Mouse (Mus musculus): ENCODE measurements around the gene Hoxd8. TPM values are rescaled to one million over a fixed set of nuclear protein-coding genes. Genes with fewer than 3 reads are reported as not detected.
A peak's percentile ranks its signal among the peaks of the same experiment; 100 is the strongest.

Hoxd8 gene
- total RNA-seq, 2 experiments from 2014 or later, result 1.9 to 2.5 TPM

- peak; percentile 40 for DNase-seq
- intact Hi-C loops (cut with DNase I), result no loop called here
Measured at GRCm38 (mm10) chr2:74668370-74669229, 35.8 kb upstream of the Hoxd8 start.

- DNase-seq, result no peak
- intact Hi-C loops (cut with DNase I), result no loop called here
Measured at GRCm38 (mm10) chr2:74669230-74669578, 35.2 kb upstream of the Hoxd8 start.

GRCm38 (mm10) chr2:74669650-74670235, 34.7 kb upstream of the Hoxd8 start:
- peak in 1 of 2 experiments; percentile 32 for DNase-seq
- intact Hi-C loops (cut with DNase I), result loop anchor here (5.0 kb wide), 1 partner anchor 1097 kb away; no protein-coding TSS in a partner anchor

- intact Hi-C loops (cut with DNase I), result loop anchor here (5.0 kb wide), 1 partner anchor 1098 kb away; no protein-coding TSS in a partner anchor
- DNase-seq, result no peak
Measured at GRCm38 (mm10) chr2:74670632-74671188, 33.7 kb upstream of the Hoxd8 start.

GRCm38 (mm10) chr2:74671847-74672246, 32.6 kb upstream of the Hoxd8 start:
- DNase-seq, result no peak
- intact Hi-C loops (cut with DNase I), result loop anchor here (5.0 kb wide), 1 partner anchor 1100 kb away; no protein-coding TSS in a partner anchor

GRCm38 (mm10) chr2:74672481-74673362, 31.7 kb upstream of the Hoxd8 start:
- intact Hi-C loops (cut with DNase I), result loop anchor here (5.0 kb wide), 1 partner anchor 1100 kb away; no protein-coding TSS in a partner anchor
- DNase-seq, result peak; percentile 50 to 69

GRCm38 (mm10) chr2:74673835-74674425, 30.5 kb upstream of the Hoxd8 start:
- intact Hi-C loops (cut with DNase I), result loop anchor here (5.0 kb wide), 1 partner anchor 1102 kb away; no protein-coding TSS in a partner anchor
- DNase-seq, result no peak

GRCm38 (mm10) chr2:74674881-74675665, 29.3 kb upstream of the Hoxd8 start, which contains the start of gene Hoxd12:
Gene Hoxd12 (plus strand): TSS chr2:74675013.
- intact Hi-C loops (cut with DNase I), result loop anchor here (5.0 kb wide), 1 partner anchor 1103 kb away; no protein-coding TSS in a partner anchor
- no peak for DNase-seq

- intact Hi-C loops (cut with DNase I), result no loop called here
- no peak for DNase-seq
Measured at GRCm38 (mm10) chr2:74675666-74676282, 28.6 kb upstream of the Hoxd8 start.

- intact Hi-C loops (cut with DNase I), result no loop called here
Measured at GRCm38 (mm10) chr2:74676376-74677052, 27.9 kb upstream of the Hoxd8 start.

GRCm38 (mm10) chr2:74677106-74677505, 27.3 kb upstream of the Hoxd8 start:
- intact Hi-C loops (cut with DNase I), result no loop called here
- no peak for DNase-seq

More at GRCm38 (mm10) chr2:74676376-74677052, 27.9 kb upstream of the Hoxd8 start:
- DNase-seq, result no peak

GRCm38 (mm10) chr2:74678891-74679595, 25.4 kb upstream of the Hoxd8 start, which contains the start of gene Hoxd11:
Gene Hoxd11 (plus strand): TSS chr2:74679557.
- DNase-seq, result no peak
- intact Hi-C loops (cut with DNase I), result no loop called here

- DNase-seq, result peak in 1 of 2 experiments; percentile 18
- intact Hi-C loops (cut with DNase I), result no loop called here
Measured at GRCm38 (mm10) chr2:74679596-74679971, 24.8 kb upstream of the Hoxd8 start.

- intact Hi-C loops (cut with DNase I), result no loop called here
Measured at GRCm38 (mm10) chr2:74679980-74680379, 24.4 kb upstream of the Hoxd8 start.

GRCm38 (mm10) chr2:74680561-74681398, 23.6 kb upstream of the Hoxd8 start:
- intact Hi-C loops (cut with DNase I), result no loop called here
- DNase-seq, result no peak

More at GRCm38 (mm10) chr2:74679980-74680379, 24.4 kb upstream of the Hoxd8 start:
- DNase-seq, result no peak
